Mouse (Mus musculus): ENCODE measurements around the gene Myoz2. TPM values are rescaled to one million over a fixed set of nuclear protein-coding genes. Genes with fewer than 3 reads are reported as not detected.

Gene Myoz2
- total and polyA plus RNA-seq, 3 experiments, result not detected

DNA sequence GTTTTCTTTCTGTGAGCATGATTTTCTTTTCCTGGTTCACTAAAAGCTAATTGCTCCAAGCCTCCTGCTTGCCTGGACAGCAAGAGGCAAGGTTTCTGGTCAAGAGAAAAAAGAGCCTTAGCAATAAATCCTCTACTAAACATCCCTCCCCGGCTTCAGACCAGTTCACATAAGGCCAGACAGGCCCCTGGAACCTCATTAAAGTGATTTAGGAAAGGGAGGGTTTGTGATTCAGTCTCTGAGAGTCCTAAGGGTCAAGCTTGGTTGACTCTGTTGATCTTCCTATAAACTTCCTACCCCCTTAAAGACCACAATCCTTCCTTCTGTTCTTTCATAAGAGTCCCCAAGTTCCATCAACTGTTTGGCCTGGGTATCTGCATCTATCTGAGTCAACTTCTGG, 37.8 kb downstream of the Myoz2 start:
- Histone ChIP-seq H3K9me3 (replicated peaks; ENCODE audit: insufficient read depth, low read length) (no peaks in the 10 kb centered on the region), H3K27me3 (ENCODE audit: control insufficient read depth in 1 of 2, insufficient read depth in 2 of 2, low read length in 2 of 2) (no peaks in the 10 kb centered on the region; a peak in 2 of 4 replicates), H3K9ac (ENCODE audit: control insufficient read depth, low read depth, low read length, poor library complexity, severe bottlenecking) (no peak overlapping the region), H3K36me3 (ENCODE audit: control insufficient read depth in 1 of 2, insufficient read depth in 2 of 2, low read length in 2 of 2) (no peaks in the 10 kb centered on the region), H3K27ac (ENCODE audit: control insufficient read depth, low read depth, low read length) (no peak overlapping the region), H3K79me2 (ENCODE audit: control insufficient read depth, insufficient read depth, low read length, poor library complexity) (no peaks in the 10 kb centered on the region), H3K4me1 (ENCODE audit: control insufficient read depth in 1 of 2, insufficient read depth in 2 of 2, low read length in 2 of 2) (no peaks in the 10 kb centered on the region), H3K4me3 (ENCODE audit: control insufficient read depth in 1 of 2, insufficient read depth in 1 of 2, low read depth in 2 of 2, low read length in 2 of 2) (no peak overlapping the region)
- DNase-seq (ENCODE audit: low read depth, low spot score), result no peak
- TF ChIP-seq MAFK (IDR thresholded peaks at IDR 0.05; ENCODE audit: borderline replicate concordance, low read depth, low read length) (no peak), RCOR1 (IDR thresholded peaks at IDR 0.05; ENCODE audit: low read depth, low read length) (no peak), MYB (IDR thresholded peaks at IDR 0.05; ENCODE audit: low read depth, low read length) (no peak), E2F4 (IDR thresholded peaks at IDR 0.05; ENCODE audit: borderline replicate concordance, low read depth, low read length) (no peak), NRF1 (IDR thresholded peaks at IDR 0.05; ENCODE audit: insufficient read depth, low read depth, low read length, poor library complexity, severe bottlenecking) (no peak), RAD21 (IDR thresholded peaks at IDR 0.05; ENCODE audit: low read depth, low read length) (no peak), UBTF (IDR thresholded peaks at IDR 0.05; ENCODE audit: borderline replicate concordance, insufficient read depth, low read depth, low read length) (no peak), EP300 (IDR thresholded peaks at IDR 0.05; ENCODE audit: low read depth in 1 of 2, low read length in 2 of 2) (no peak), BHLHE40 (IDR thresholded peaks at IDR 0.05; ENCODE audit: borderline replicate concordance, low read depth, low read length) (no peak), MYC (IDR thresholded peaks at IDR 0.05; ENCODE audit: low read depth, low read length) (no peak), TCF12 (IDR thresholded peaks at IDR 0.05; ENCODE audit: low read depth, low read length) (no peak), USF1 (IDR thresholded peaks at IDR 0.05; ENCODE audit: low read depth, low read length) (no peak), MEF2A (IDR thresholded peaks at IDR 0.05; ENCODE audit: extremely low read depth, insufficient replicate concordance, low read depth, low read length, poor library complexity, severe bottlenecking) (no peak), SMC3 (IDR thresholded peaks at IDR 0.05; ENCODE audit: low read depth, low read length) (no peak), ZKSCAN1 (IDR thresholded peaks at IDR 0.05; ENCODE audit: low read depth, low read length) (no peak)

DNA sequence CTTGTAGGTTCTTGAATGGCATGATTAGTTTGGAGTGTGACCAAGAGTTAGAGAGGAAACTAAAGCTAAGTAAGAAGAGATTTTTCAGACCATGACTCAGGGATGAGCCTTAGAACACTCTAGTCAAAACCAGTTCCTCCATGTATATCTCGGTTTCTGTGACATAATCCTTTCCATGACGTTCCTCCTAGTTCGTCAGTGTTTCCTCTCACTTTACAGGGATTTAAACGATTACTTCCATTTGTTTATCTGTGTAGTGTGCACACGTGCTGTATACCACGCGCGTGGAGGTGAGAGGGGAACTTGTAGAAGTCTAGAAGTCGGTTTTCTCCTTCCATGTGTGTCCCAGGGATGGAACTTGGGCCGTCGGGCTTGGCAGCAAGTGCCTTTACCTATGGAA, 47.9 kb downstream of the Myoz2 start:
- peaks cover 0 to 7% of the 10 kb centered on the region in 2 experiments; a peak in 1 of 4 replicates for H3K4me1 ChIP-seq (ENCODE audit: control insufficient read depth in 1 of 2, insufficient read depth in 2 of 2, low read length in 2 of 2)
- DNase-seq (ENCODE audit: low read depth, low spot score), result peak; percentile 28
- no peak overlapping the region for H3K4me3 ChIP-seq (ENCODE audit: control insufficient read depth in 1 of 2, insufficient read depth in 1 of 2, low read depth in 2 of 2, low read length in 2 of 2)
- no peaks in the 10 kb centered on the region for H3K9me3 ChIP-seq (replicated peaks; ENCODE audit: insufficient read depth, low read length)
- H3K79me2 ChIP-seq (ENCODE audit: control insufficient read depth, insufficient read depth, low read length, poor library complexity), result peaks cover 3% of the 10 kb centered on the region; the same call in 1 of the 2 replicates
- no peak overlapping the region for H3K27ac ChIP-seq (ENCODE audit: control insufficient read depth, low read depth, low read length)
- no peaks in the 10 kb centered on the region for H3K27me3 ChIP-seq (ENCODE audit: control insufficient read depth in 1 of 2, insufficient read depth in 2 of 2, low read length in 2 of 2)
- H3K36me3 ChIP-seq (ENCODE audit: control insufficient read depth in 1 of 2, insufficient read depth in 2 of 2, low read length in 2 of 2), result peaks cover 0 to 11% of the 10 kb centered on the region in 2 experiments; a peak in 2 of 4 replicates
- no peak for TF ChIP-seq TBP (IDR thresholded peaks at IDR 0.05; ENCODE audit: low read depth, low read length)
- no peak for TF ChIP-seq TAL1 (IDR thresholded peaks at IDR 0.05; ENCODE audit: low read length)
- no peak for TF ChIP-seq HCFC1 (IDR thresholded peaks at IDR 0.05; ENCODE audit: low read depth, low read length)
- no peak for TF ChIP-seq ZKSCAN1 (IDR thresholded peaks at IDR 0.05; ENCODE audit: low read depth, low read length)
- no peak for TF ChIP-seq SMC3 (IDR thresholded peaks at IDR 0.05; ENCODE audit: low read depth, low read length)
- TF ChIP-seq NRF1 (IDR thresholded peaks at IDR 0.05; ENCODE audit: insufficient read depth, low read depth, low read length, poor library complexity, severe bottlenecking), result no peak
- TF ChIP-seq BHLHE40 (IDR thresholded peaks at IDR 0.05; ENCODE audit: borderline replicate concordance, low read depth, low read length), result no peak
- TF ChIP-seq EP300 (IDR thresholded peaks at IDR 0.05; ENCODE audit: low read depth in 1 of 2, low read length in 2 of 2), result no peak
- no peak for TF ChIP-seq USF1 (IDR thresholded peaks at IDR 0.05; ENCODE audit: low read depth, low read length)
- no peak for TF ChIP-seq ZC3H11A (IDR thresholded peaks at IDR 0.05; ENCODE audit: low read depth, low read length)
- no peak for TF ChIP-seq MYC (IDR thresholded peaks at IDR 0.05; ENCODE audit: low read depth, low read length)
- TF ChIP-seq USF2 (IDR thresholded peaks at IDR 0.05; ENCODE audit: borderline replicate concordance in 1 of 2, insufficient read depth in 1 of 2, low read depth in 1 of 2, low read length in 2 of 2), result no peak
- TF ChIP-seq KAT2A (conservative IDR thresholded peaks at IDR 0.05; ENCODE audit: low read depth, low read length), result no peak
- no peak for TF ChIP-seq POLR2AphosphoS5 (IDR thresholded peaks at IDR 0.05; ENCODE audit: borderline replicate concordance, low read depth, low read length)
- TF ChIP-seq MAX (IDR thresholded peaks at IDR 0.05; ENCODE audit: low read length), result no peak
- TF ChIP-seq ETS1 (IDR thresholded peaks at IDR 0.05; ENCODE audit: low read depth, low read length), result no peak
- TF ChIP-seq MAFK (IDR thresholded peaks at IDR 0.05; ENCODE audit: borderline replicate concordance, low read depth, low read length), result no peak
- TF ChIP-seq ZNF384 (IDR thresholded peaks at IDR 0.05; ENCODE audit: low read depth, low read length), result no peak
- no peak for TF ChIP-seq CHD2 (IDR thresholded peaks at IDR 0.05; ENCODE audit: low read length)
- no peak for TF ChIP-seq ZMIZ1 (IDR thresholded peaks at IDR 0.05; ENCODE audit: low read depth, low read length)
- no peak overlapping the region for H3K9ac ChIP-seq (ENCODE audit: control insufficient read depth, low read depth, low read length, poor library complexity, severe bottlenecking)

Measured in MEL (cell line).